Mouse (Mus musculus) mature B cell (primary cell): ENCODE data around the gene Rbms2.
"Not testable (repeated sequence)": the region's sequence is repeated elsewhere in the genome, so short reads cannot be mapped to it uniquely, and the experiment has no call there.

ENCODE experiments used
- in situ Hi-C: fragments of 300-500 bp; cut with MboI; formaldehyde crosslinking; loops from 2 replicates; pipeline ENCODE4 v1.14.3; 2019

The Rbms2 gene

GRCm38 (mm10) chr10:128193113-128193512, 13.0 kb upstream of the Rbms2 start:
- in situ Hi-C loops: no loop called here

GRCm38 (mm10) chr10:128192030-128192766, 12.1 kb upstream of the Rbms2 start:
- in situ Hi-C loops: not testable (repeated sequence)

- in situ Hi-C loops: no loop called here
Observed at GRCm38 (mm10) chr10:128191472-128191871, 11.4 kb upstream of the Rbms2 start.

- in situ Hi-C loops: no loop called here
Observed at GRCm38 (mm10) chr10:128188242-128188877, 8.3 kb upstream of the Rbms2 start.

- in situ Hi-C loops: no loop called here
Observed at GRCm38 (mm10) chr10:128187181-128187605, 7.1 kb upstream of the Rbms2 start.

GRCm38 (mm10) chr10:128185959-128186358, 5.9 kb upstream of the Rbms2 start:
- in situ Hi-C loops: no loop called here

GRCm38 (mm10) chr10:128185277-128185940, 5.3 kb upstream of the Rbms2 start:
- in situ Hi-C loops: no loop called here

GRCm38 (mm10) chr10:128184296-128184695, 4.2 kb upstream of the Rbms2 start:
- in situ Hi-C loops: no loop called here

GRCm38 (mm10) chr10:128177316-128177715, 2.8 kb downstream of the Rbms2 start:
- in situ Hi-C loops: no loop called here

- in situ Hi-C loops: no loop called here
Observed at GRCm38 (mm10) chr10:128175996-128176755, 3.9 kb downstream of the Rbms2 start.

- in situ Hi-C loops: no loop called here
Observed at GRCm38 (mm10) chr10:128175302-128175701, 4.8 kb downstream of the Rbms2 start.

GRCm38 (mm10) chr10:128171348-128171747, 8.7 kb downstream of the Rbms2 start:
- in situ Hi-C loops: not testable (repeated sequence)

- in situ Hi-C loops: no loop called here
Observed at GRCm38 (mm10) chr10:128167091-128167490, 13.0 kb downstream of the Rbms2 start.

GRCm38 (mm10) chr10:128165726-128166125, 14.4 kb downstream of the Rbms2 start:
- in situ Hi-C loops: not testable (repeated sequence)

GRCm38 (mm10) chr10:128153978-128154377, 26.1 kb downstream of the Rbms2 start:
- in situ Hi-C loops: no loop called here

GRCm38 (mm10) chr10:128150941-128151340, 29.2 kb downstream of the Rbms2 start:
- in situ Hi-C loops: no loop called here

GRCm38 (mm10) chr10:128149592-128149991, 30.5 kb downstream of the Rbms2 start:
- in situ Hi-C loops: no loop called here

- in situ Hi-C loops: no loop called here
Observed at GRCm38 (mm10) chr10:128148789-128149365, 31.2 kb downstream of the Rbms2 start.

GRCm38 (mm10) chr10:128144961-128145360, 35.1 kb downstream of the Rbms2 start:
- in situ Hi-C loops: no loop called here

- in situ Hi-C loops: no loop called here
Observed at GRCm38 (mm10) chr10:128143659-128144058, 36.4 kb downstream of the Rbms2 start.

GRCm38 (mm10) chr10:128142165-128142564, 37.9 kb downstream of the Rbms2 start:
- in situ Hi-C loops: no loop called here
